Mouse (Mus musculus) embryonic fibroblast, embryonic 13.5 days (primary cell): ENCODE results near the gene Zmiz1. TPM values are rescaled to one million over a fixed set of nuclear protein-coding genes. Genes with fewer than 3 reads are reported as not detected.

Experiments used
- H3K27ac ChIP-seq: 2 replicates; pipeline ENCODE4 v1.5.1; 2012; ENCODE audit warnings: low read length, control low read depth, inconsistent platforms; ENCODE audit not compliant: insufficient read depth
- H3K4me1 ChIP-seq: 2 replicates; pipeline ENCODE4 v1.6.1; 2011; ENCODE audit warnings: low read length; ENCODE audit not compliant: control insufficient read depth, insufficient read depth
- H3K4me3 ChIP-seq: 2 replicates; pipeline ENCODE4 v1.5.1; 2011; ENCODE audit warnings: mild to moderate bottlenecking, control low read depth, low read length; ENCODE audit not compliant: insufficient read depth
- CTCF ChIP-seq: IDR thresholded peaks from 2 replicates; pipeline ENCODE4 v1.5.1; 2011; ENCODE audit warnings: mild to moderate bottlenecking, control low read depth, low read length, moderate library complexity, borderline replicate concordance; ENCODE audit not compliant: insufficient read depth
- POLR2A ChIP-seq: IDR thresholded peaks from 2 replicates; pipeline ENCODE4 v1.6.1; 2011; ENCODE audit warnings: low read depth, mild to moderate bottlenecking, control low read depth, low read length, moderate library complexity
- polyA plus RNA-seq: library from polyadenylated mRNA; stranded (reverse); fragments of >200 nt; gene quantifications from 2 replicates; pipeline ENCODE4 v1.2.4, GENCODE M21; 2011; ENCODE audit warnings: low read depth; ENCODE audit not compliant: missing spikeins, insufficient read length

Zmiz1 gene
- polyA plus RNA-seq, 1 experiment: 61.9 TPM

DNA sequence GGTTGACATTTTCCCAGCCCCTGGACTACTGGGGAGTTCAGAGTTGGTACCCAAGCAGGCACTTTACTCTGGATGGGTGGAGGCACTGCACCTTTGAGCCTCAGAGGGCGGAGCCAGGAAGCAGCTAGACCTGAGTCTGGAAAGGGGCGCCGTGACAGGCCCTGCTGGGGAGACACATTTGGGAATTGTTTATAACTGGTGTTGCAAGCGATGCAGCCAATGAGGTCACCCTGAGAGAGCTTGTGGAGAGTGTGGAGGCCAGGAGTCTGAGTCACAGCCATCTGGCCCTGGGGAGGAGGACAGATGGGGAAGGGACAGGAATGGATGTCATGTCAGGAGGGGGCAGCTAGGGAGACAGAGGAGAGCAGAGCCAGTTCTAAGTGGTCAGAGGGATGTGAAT is 60.7 kb downstream of the Zmiz1 start:
- Histone ChIP-seq H3K4me3 (no peak overlapping the region), H3K4me1 (peaks cover 28% of the 10 kb centered on the region), H3K27ac (peak overlapping the region; percentile 42)
- TF ChIP-seq CTCF (no peak), POLR2A (no peak)

- TF ChIP-seq POLR2A (no peak), CTCF (no peak)
- Histone ChIP-seq H3K4me1 (peaks cover 25% of the 10 kb centered on the region), H3K27ac (peak overlapping the region; percentile 19; the same call in 1 of the 2 replicates), H3K4me3 (no peak overlapping the region)
Measured at GRCm38 (mm10) chr14:25520589-25520988, 61.6 kb downstream of the Zmiz1 start.

DNA sequence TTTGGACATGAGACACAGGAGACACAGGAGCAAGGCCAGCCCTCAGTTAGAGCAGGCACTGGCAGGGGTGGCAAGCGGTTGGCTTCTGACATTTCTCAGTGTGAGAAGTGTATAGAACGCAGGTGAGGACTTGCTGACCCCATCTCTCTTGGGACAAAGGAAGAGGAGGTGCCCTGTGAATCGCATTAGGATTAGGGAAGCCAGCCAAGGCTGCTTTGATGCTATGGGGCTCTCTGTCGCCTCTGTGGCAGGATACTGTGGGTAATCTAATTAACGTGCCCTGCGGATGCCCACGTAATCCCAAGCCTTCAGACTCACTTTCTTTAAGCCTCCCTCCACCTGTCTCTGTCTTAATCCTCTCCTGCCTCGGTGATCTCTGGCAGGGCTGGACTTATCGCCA is 62.0 kb downstream of the Zmiz1 start:
- TF ChIP-seq POLR2A (no peak), CTCF (no peak)
- H3K4me3 ChIP-seq: no peak overlapping the region
- H3K27ac ChIP-seq: no peak overlapping the region
- peaks cover 22% of the 10 kb centered on the region for H3K4me1 ChIP-seq

DNA sequence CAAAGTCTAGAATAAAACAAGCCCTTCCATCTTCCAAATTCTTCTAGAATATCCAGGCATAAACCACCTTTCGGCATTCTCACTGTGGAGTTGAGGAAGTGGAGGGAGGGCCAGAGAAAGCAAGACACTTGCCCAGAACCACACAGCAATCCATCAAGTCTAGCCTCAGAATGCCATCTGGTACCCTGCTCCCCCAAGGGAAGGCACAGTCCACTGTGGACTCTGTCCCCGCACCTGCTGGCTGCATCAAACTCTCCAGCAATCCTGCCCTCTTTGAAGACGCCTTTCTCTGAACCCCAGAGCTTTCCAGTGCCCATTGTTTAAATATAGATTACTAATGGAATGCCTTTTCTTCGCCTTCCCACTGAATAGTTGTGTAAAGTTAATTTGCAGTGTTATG is 62.5 kb downstream of the Zmiz1 start:
- H3K4me3 ChIP-seq: no peak overlapping the region
- TF ChIP-seq POLR2A (no peak), CTCF (no peak)
- H3K27ac ChIP-seq: no peak overlapping the region
- peaks cover 22% of the 10 kb centered on the region for H3K4me1 ChIP-seq

GRCm38 (mm10) chr14:25522415-25522814 is 63.4 kb downstream of the Zmiz1 start:
- Histone ChIP-seq H3K4me3 (no peak overlapping the region), H3K4me1 (peaks cover 16% of the 10 kb centered on the region), H3K27ac (no peak overlapping the region)
- TF ChIP-seq POLR2A: no peak
- no peak for TF ChIP-seq CTCF

GRCm38 (mm10) chr14:25523230-25524110 is 64.5 kb downstream of the Zmiz1 start:
- no peak overlapping the region for H3K4me3 ChIP-seq
- TF ChIP-seq POLR2A (no peak), CTCF (no peak)
- peaks cover 20% of the 10 kb centered on the region for H3K4me1 ChIP-seq
- no peak overlapping the region; the same call in 1 of the 2 replicates for H3K27ac ChIP-seq

- no peak overlapping the region for H3K27ac ChIP-seq
- H3K4me3 ChIP-seq: no peak overlapping the region
- TF ChIP-seq POLR2A (no peak), CTCF (no peak)
- H3K4me1 ChIP-seq: peaks cover 20% of the 10 kb centered on the region
Measured at GRCm38 (mm10) chr14:25524111-25524495, 65.1 kb downstream of the Zmiz1 start.

DNA sequence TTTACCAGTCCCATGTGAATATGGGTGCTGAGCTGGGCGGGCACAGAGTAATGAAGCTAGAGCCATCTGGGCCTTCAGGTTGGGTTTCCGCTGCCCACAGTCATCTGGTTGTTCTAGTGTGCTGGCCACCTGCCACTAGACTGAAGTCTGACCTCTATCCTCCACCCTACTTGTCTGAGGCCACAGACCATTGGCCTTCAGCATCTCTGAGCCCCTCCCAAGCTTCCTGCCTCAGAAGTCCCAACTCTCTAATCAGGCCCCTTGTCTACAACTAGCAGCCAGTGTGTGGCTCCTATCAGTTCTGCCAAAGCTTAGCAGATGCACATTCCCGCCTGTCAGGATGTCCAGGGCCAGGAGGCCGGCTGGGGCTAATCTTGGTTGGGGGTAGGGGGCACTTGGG is 65.9 kb downstream of the Zmiz1 start:
- TF ChIP-seq POLR2A (no peak), CTCF (no peak)
- Histone ChIP-seq H3K4me1 (peaks cover 16% of the 10 kb centered on the region), H3K27ac (no peak overlapping the region), H3K4me3 (no peak overlapping the region)

- peak overlapping the region; percentile 74; the same call in 1 of the 2 replicates for H3K27ac ChIP-seq
Measured at GRCm38 (mm10) chr14:25525729-25526128, 66.7 kb downstream of the Zmiz1 start.

GRCm38 (mm10) chr14:25526872-25527271 is 67.9 kb downstream of the Zmiz1 start:
- Histone ChIP-seq H3K4me3 (no peak overlapping the region), H3K4me1 (peaks cover 9% of the 10 kb centered on the region), H3K27ac (peak overlapping the region; percentile 74)
- TF ChIP-seq POLR2A (no peak), CTCF (no peak)

More at GRCm38 (mm10) chr14:25525729-25526128, 66.7 kb downstream of the Zmiz1 start:
- TF ChIP-seq POLR2A: no peak
- no peak for TF ChIP-seq CTCF
- Histone ChIP-seq H3K4me1 (peaks cover 13% of the 10 kb centered on the region), H3K4me3 (no peak overlapping the region)

DNA sequence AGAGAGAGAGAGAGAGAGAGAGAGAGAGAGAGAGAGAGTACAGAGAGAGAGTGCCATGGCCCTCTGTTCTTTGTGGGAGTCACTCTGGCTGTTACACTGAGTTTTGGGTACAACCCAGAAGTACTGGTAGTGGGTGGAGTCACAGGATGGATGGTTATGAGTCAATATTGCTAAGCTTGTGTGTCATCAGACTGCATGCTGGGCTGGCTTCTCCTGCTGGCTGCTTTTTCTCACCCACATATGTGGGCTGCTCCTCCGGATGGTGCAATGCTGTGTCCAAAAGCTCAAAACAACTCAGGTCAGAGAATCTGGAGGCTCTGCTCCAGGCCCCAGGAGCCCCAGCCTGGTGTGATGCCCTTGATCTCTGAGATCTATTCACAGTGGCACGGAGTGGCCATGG is 68.3 kb downstream of the Zmiz1 start:
- Histone ChIP-seq H3K4me3 (no peak overlapping the region), H3K4me1 (peaks cover 10% of the 10 kb centered on the region), H3K27ac (peak overlapping the region; percentile 99)
- TF ChIP-seq CTCF: no peak
- peak; percentile 44; the same call in 1 of the 2 replicates for TF ChIP-seq POLR2A
